Mouse (Mus musculus) small intestine, adult 10 weeks (tissue): ENCODE measurements around the gene H2-Eb2. TPM values are rescaled to one million over a fixed set of nuclear protein-coding genes. Genes with fewer than 3 reads are reported as not detected.

Experiments
- polyA plus RNA-seq: library from polyadenylated mRNA; stranded (reverse); fragments of 350-450 nt; fragmentation: Illumina TruSeq; extraction: RNeasy Lipid Tissue Mini Kit (QIAGEN cat#74804); gene quantifications from one replicate; pipeline ENCODE4 v1.2.3, GENCODE M21; 2014; ENCODE audit warnings: low replicate concordance

The H2-Eb2 gene
- polyA plus RNA-seq = 2.7 TPM

DNA sequence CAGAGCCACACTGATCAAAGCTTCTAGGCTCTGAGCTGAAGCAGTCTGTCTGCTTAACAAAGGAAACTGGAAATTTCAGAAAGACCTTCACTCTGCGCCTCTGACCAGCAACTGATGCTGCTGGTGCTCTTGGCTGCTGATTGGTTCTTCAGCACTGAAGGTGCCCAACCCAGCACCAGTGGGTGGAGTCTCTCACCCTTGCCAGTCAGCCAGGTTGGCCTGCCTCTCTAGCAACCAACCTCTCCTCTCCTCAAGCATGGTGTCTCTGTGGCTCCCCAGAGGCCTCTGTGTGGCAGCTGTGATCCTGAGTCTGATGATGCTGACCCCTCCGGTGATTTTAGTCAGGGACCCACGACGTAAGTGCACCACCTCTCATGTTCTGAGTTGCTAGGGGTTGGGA is at the start of gene H2-Eb2:
TSS of gene H2-Eb2 (plus strand) at position 230 of the 400 bp plus-strand sequence.

DNA sequence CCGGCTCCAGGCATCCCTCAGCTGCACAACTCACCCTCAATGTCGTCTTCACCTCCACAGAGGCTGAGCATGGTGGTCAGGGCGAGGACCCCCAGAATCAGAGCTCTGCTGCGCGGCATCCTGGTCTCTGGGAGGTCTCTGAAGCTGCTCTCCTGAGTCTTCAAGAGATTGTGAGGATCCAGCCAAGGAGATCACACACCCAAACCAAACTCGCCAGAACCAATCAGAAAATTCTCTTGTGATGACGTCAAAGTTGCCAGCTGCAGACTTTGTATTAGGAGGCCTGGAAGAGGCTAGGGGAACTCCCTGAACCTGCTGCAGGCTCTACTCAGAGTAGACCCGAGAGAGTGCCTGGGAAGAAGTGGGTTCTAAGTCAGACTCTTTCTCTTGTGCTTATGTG is 37.8 kb upstream of the H2-Eb2 start, which contains the start of gene H2-Aa:
TSS of gene H2-Aa (minus strand) at position 176 of the 400 bp plus-strand sequence.

DNA sequence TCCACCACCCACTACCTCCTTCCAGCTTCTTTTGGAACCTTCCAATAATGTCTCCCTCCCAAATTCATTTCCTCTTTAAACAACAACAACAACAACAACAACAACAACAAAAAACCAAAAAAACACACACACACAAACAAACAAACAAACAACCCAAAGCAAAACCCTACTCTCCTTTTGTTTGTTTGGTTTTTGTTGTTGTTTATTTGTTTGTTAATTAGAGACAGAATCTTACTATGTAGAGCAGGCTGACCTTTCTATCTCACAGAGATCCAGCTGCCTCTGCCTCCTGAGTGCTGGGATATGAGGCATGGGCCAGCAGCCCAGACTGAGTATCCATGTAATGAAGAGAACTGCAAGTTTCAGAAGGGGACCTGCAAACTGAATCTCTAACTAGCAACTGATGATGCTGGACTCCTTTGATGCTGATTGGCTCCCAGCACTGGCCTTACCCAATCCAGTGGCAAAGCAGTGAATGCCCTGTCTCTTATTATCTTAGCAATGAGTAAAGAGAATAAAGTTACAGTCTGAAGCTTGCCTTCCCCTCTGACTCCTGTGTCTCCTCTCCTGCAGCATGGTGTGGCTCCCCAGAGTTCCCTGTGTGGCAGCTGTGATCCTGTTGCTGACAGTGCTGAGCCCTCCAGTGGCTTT is 20.0 kb upstream of the H2-Eb2 start, which contains the start of gene H2-Eb1:
TSS of gene H2-Eb1 (plus strand) at position 488 of the 651 bp plus-strand sequence.

DNA sequence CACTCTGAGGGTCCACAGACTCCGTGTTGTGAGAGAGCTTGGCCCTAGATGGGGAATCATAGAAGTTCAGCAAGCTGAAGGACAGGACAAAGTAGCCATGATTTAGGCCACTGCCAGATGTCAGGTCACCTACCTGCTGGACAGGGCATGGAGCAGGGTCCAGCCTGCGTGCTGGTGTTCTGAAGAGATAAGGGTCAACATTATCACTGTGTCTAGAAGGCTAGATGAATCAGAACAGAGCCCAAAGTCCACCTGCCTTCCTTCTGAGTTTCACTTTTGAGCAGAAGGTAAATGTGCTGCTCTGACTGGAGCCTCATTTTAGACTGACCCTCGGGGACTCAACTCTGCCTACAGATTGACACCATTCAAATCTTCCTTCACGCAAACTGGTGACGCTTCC is 29.1 kb downstream of the H2-Eb2 start, which contains the start of gene Btnl2:
TSS of gene Btnl2 (plus strand) at position 284 of the 400 bp plus-strand sequence.

DNA sequence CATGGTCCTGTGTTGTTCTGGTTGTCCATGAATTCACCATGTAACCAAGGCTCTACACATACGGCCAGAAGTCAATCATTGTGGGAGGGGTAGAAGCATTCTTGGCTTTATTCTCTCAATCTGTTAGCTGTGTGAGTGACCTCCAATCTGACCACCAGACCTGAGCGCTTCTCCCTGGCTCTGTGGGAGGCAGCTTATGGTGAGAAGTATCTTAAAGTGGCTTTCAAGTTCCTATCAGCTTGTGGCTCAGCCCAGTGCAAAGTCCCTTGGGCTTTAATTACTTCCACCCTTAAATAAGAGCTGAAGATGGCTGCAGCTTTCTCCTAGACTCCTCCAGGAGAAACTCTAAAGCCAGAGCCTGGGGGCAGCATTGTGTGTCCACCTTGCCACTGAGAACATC is 51.4 kb downstream of the H2-Eb2 start, which contains the start of gene Btnl1:
TSS of gene Btnl1 (plus strand) at position 286 of the 400 bp plus-strand sequence.

Other genes starting within 250 kb of the H2-Eb2 start
- not detected for gene H2-Oa, start 233.3 kb upstream of the H2-Eb2 start, polyA plus RNA-seq
- 1.6 TPM for gene H2-DMa, start 206.1 kb upstream of the H2-Eb2 start, polyA plus RNA-seq
- 197 TPM for gene Brd2, start 203.0 kb upstream of the H2-Eb2 start, polyA plus RNA-seq
- 1.5 TPM for gene H2-DMb2, start 182.4 kb upstream of the H2-Eb2 start, polyA plus RNA-seq
- gene H2-DMb1, start 172.6 kb upstream of the H2-Eb2 start, polyA plus RNA-seq = 12.1 TPM
- 5.6 TPM for gene Tap1, start 138.1 kb upstream of the H2-Eb2 start, polyA plus RNA-seq
- gene Psmb9, start 137.9 kb upstream of the H2-Eb2 start, polyA plus RNA-seq = 5.8 TPM
- gene Psmb8, start 127.9 kb upstream of the H2-Eb2 start, polyA plus RNA-seq = 7.2 TPM
- not detected for gene Tap2, start 122.1 kb upstream of the H2-Eb2 start, polyA plus RNA-seq
- gene H2-Ob, start 86.8 kb upstream of the H2-Eb2 start, polyA plus RNA-seq = 13.2 TPM
- 39.7 TPM for gene H2-Ab1, start 68.0 kb upstream of the H2-Eb2 start, polyA plus RNA-seq
- gene H2-Aa, start 37.8 kb upstream of the H2-Eb2 start, polyA plus RNA-seq = 122 TPM
- 5.2 TPM for gene H2-Eb1, start 19.8 kb upstream of the H2-Eb2 start, polyA plus RNA-seq
- 76.7 TPM for gene Btnl2, start 29.2 kb downstream of the H2-Eb2 start, polyA plus RNA-seq
- gene Btnl1, start 51.5 kb downstream of the H2-Eb2 start, polyA plus RNA-seq = 231 TPM
- 1.1 TPM for gene BC051142, start 73.2 kb downstream of the H2-Eb2 start, polyA plus RNA-seq
- gene Btnl4, start 151.7 kb downstream of the H2-Eb2 start, polyA plus RNA-seq = 36.6 TPM
- 268 TPM for gene Btnl6, start 191.7 kb downstream of the H2-Eb2 start, polyA plus RNA-seq
- gene Notch4, start 238.6 kb downstream of the H2-Eb2 start, polyA plus RNA-seq = 0.15 TPM